Mouse (Mus musculus): ENCODE results near the gene Appbp2. TPM values are rescaled to one million over a fixed set of nuclear protein-coding genes. Genes with fewer than 3 reads are reported as not detected.

Gene Appbp2
- 11.1 and 13.4 TPM in 2 replicates for polyA plus RNA-seq (2012; rRNA removed)

GRCm38 (mm10) chr11:85234990-85235841 is at the start of gene Appbp2:
Appbp2 (minus strand) TSS chr11:85235130.
- TF ChIP-seq CTCF (IDR thresholded peaks at IDR 0.05; ENCODE audit: control insufficient read depth, insufficient read depth, insufficient replicate concordance, low read depth, low read length) (no peak), POLR2A (IDR thresholded peaks at IDR 0.05; ENCODE audit: control insufficient read depth, low read depth, low read length) (peak; percentile 98)
- Histone ChIP-seq H3K36me3 (ENCODE audit: control insufficient read depth, insufficient read depth, low read length) (no peaks in the 10 kb centered on the region; the same call in 1 of the 2 replicates), H3K4me1 (ENCODE audit: control insufficient read depth, insufficient read depth, low read length) (peaks cover 5% of the 10 kb centered on the region), H3K4me3 (ENCODE audit: control insufficient read depth, low read depth, low read length) (peak within 1 kb of the TSS; percentile 86), H3K27me3 (ENCODE audit: control insufficient read depth, insufficient read depth, low read length) (no peaks in the 10 kb centered on the region), H3K27ac (ENCODE audit: control insufficient read depth, insufficient read depth, low read depth, low read length) (peak within 1 kb of the TSS; percentile 94)

- Histone ChIP-seq H3K4me3 (ENCODE audit: control insufficient read depth, low read depth, low read length) (no peak overlapping the region), H3K27ac (ENCODE audit: control insufficient read depth, insufficient read depth, low read depth, low read length) (no peak overlapping the region), H3K36me3 (ENCODE audit: control insufficient read depth, insufficient read depth, low read length) (no peaks in the 10 kb centered on the region), H3K4me1 (ENCODE audit: control insufficient read depth, insufficient read depth, low read length) (peaks cover 5% of the 10 kb centered on the region), H3K27me3 (ENCODE audit: control insufficient read depth, insufficient read depth, low read length) (no peaks in the 10 kb centered on the region)
- TF ChIP-seq POLR2A (IDR thresholded peaks at IDR 0.05; ENCODE audit: control insufficient read depth, low read depth, low read length) (no peak), CTCF (IDR thresholded peaks at IDR 0.05; ENCODE audit: control insufficient read depth, insufficient read depth, insufficient replicate concordance, low read depth, low read length) (no peak)
Observed at GRCm38 (mm10) chr11:85281219-85281878, 46.4 kb upstream of the Appbp2 start.

- Histone ChIP-seq H3K4me3 (ENCODE audit: control insufficient read depth, low read depth, low read length) (no peak overlapping the region), H3K4me1 (ENCODE audit: control insufficient read depth, insufficient read depth, low read length) (peaks cover 5% of the 10 kb centered on the region), H3K27me3 (ENCODE audit: control insufficient read depth, insufficient read depth, low read length) (no peaks in the 10 kb centered on the region), H3K36me3 (ENCODE audit: control insufficient read depth, insufficient read depth, low read length) (no peaks in the 10 kb centered on the region), H3K27ac (ENCODE audit: control insufficient read depth, insufficient read depth, low read depth, low read length) (no peak overlapping the region)
- TF ChIP-seq POLR2A (IDR thresholded peaks at IDR 0.05; ENCODE audit: control insufficient read depth, low read depth, low read length): no peak
- no peak for TF ChIP-seq CTCF (IDR thresholded peaks at IDR 0.05; ENCODE audit: control insufficient read depth, insufficient read depth, insufficient replicate concordance, low read depth, low read length)
Observed at GRCm38 (mm10) chr11:85278175-85278574, 43.2 kb upstream of the Appbp2 start.

GRCm38 (mm10) chr11:85277609-85278008 is 42.7 kb upstream of the Appbp2 start:
- Histone ChIP-seq H3K27ac (ENCODE audit: control insufficient read depth, insufficient read depth, low read depth, low read length) (no peak overlapping the region), H3K36me3 (ENCODE audit: control insufficient read depth, insufficient read depth, low read length) (no peaks in the 10 kb centered on the region), H3K4me3 (ENCODE audit: control insufficient read depth, low read depth, low read length) (no peak overlapping the region), H3K4me1 (ENCODE audit: control insufficient read depth, insufficient read depth, low read length) (peaks cover 5% of the 10 kb centered on the region), H3K27me3 (ENCODE audit: control insufficient read depth, insufficient read depth, low read length) (no peaks in the 10 kb centered on the region)
- no peak for TF ChIP-seq POLR2A (IDR thresholded peaks at IDR 0.05; ENCODE audit: control insufficient read depth, low read depth, low read length)
- no peak for TF ChIP-seq CTCF (IDR thresholded peaks at IDR 0.05; ENCODE audit: control insufficient read depth, insufficient read depth, insufficient replicate concordance, low read depth, low read length)

- Histone ChIP-seq H3K27me3 (ENCODE audit: control insufficient read depth, insufficient read depth, low read length) (no peaks in the 10 kb centered on the region), H3K36me3 (ENCODE audit: control insufficient read depth, insufficient read depth, low read length) (no peaks in the 10 kb centered on the region), H3K27ac (ENCODE audit: control insufficient read depth, insufficient read depth, low read depth, low read length) (no peak overlapping the region), H3K4me1 (ENCODE audit: control insufficient read depth, insufficient read depth, low read length) (peaks cover 2% of the 10 kb centered on the region; the same call in 1 of the 2 replicates), H3K4me3 (ENCODE audit: control insufficient read depth, low read depth, low read length) (no peak overlapping the region)
- TF ChIP-seq POLR2A (IDR thresholded peaks at IDR 0.05; ENCODE audit: control insufficient read depth, low read depth, low read length): no peak
- TF ChIP-seq CTCF (IDR thresholded peaks at IDR 0.05; ENCODE audit: control insufficient read depth, insufficient read depth, insufficient replicate concordance, low read depth, low read length): no peak
Observed at GRCm38 (mm10) chr11:85275151-85275550, 40.2 kb upstream of the Appbp2 start.

GRCm38 (mm10) chr11:85273299-85273698 is 38.4 kb upstream of the Appbp2 start:
- TF ChIP-seq CTCF (IDR thresholded peaks at IDR 0.05; ENCODE audit: control insufficient read depth, insufficient read depth, insufficient replicate concordance, low read depth, low read length) (peak; percentile 54; the same call in 1 of the 2 replicates), POLR2A (IDR thresholded peaks at IDR 0.05; ENCODE audit: control insufficient read depth, low read depth, low read length) (no peak)
- H3K27ac ChIP-seq (ENCODE audit: control insufficient read depth, insufficient read depth, low read depth, low read length): no peak overlapping the region
- peaks cover 2% of the 10 kb centered on the region; the same call in 1 of the 2 replicates for H3K4me1 ChIP-seq (ENCODE audit: control insufficient read depth, insufficient read depth, low read length)
- no peaks in the 10 kb centered on the region for H3K27me3 ChIP-seq (ENCODE audit: control insufficient read depth, insufficient read depth, low read length)
- no peaks in the 10 kb centered on the region for H3K36me3 ChIP-seq (ENCODE audit: control insufficient read depth, insufficient read depth, low read length)
- no peak overlapping the region for H3K4me3 ChIP-seq (ENCODE audit: control insufficient read depth, low read depth, low read length)

- Histone ChIP-seq H3K4me3 (ENCODE audit: control insufficient read depth, low read depth, low read length) (no peak overlapping the region), H3K4me1 (ENCODE audit: control insufficient read depth, insufficient read depth, low read length) (peaks cover 2% of the 10 kb centered on the region; the same call in 1 of the 2 replicates), H3K27ac (ENCODE audit: control insufficient read depth, insufficient read depth, low read depth, low read length) (no peak overlapping the region), H3K27me3 (ENCODE audit: control insufficient read depth, insufficient read depth, low read length) (no peaks in the 10 kb centered on the region), H3K36me3 (ENCODE audit: control insufficient read depth, insufficient read depth, low read length) (no peaks in the 10 kb centered on the region)
- TF ChIP-seq POLR2A (IDR thresholded peaks at IDR 0.05; ENCODE audit: control insufficient read depth, low read depth, low read length) (no peak), CTCF (IDR thresholded peaks at IDR 0.05; ENCODE audit: control insufficient read depth, insufficient read depth, insufficient replicate concordance, low read depth, low read length) (no peak)
Observed at GRCm38 (mm10) chr11:85270631-85271030, 35.7 kb upstream of the Appbp2 start.

Data from testis, adult 2 months (tissue).